Mouse (Mus musculus): Measurements from ENCODE around the gene Antxr2. TPM values are rescaled to one million over a fixed set of nuclear protein-coding genes. Genes with fewer than 3 reads are reported as not detected.

The Antxr2 gene
- polyA plus RNA-seq, 1 experiment, result 2.4 TPM

DNA sequence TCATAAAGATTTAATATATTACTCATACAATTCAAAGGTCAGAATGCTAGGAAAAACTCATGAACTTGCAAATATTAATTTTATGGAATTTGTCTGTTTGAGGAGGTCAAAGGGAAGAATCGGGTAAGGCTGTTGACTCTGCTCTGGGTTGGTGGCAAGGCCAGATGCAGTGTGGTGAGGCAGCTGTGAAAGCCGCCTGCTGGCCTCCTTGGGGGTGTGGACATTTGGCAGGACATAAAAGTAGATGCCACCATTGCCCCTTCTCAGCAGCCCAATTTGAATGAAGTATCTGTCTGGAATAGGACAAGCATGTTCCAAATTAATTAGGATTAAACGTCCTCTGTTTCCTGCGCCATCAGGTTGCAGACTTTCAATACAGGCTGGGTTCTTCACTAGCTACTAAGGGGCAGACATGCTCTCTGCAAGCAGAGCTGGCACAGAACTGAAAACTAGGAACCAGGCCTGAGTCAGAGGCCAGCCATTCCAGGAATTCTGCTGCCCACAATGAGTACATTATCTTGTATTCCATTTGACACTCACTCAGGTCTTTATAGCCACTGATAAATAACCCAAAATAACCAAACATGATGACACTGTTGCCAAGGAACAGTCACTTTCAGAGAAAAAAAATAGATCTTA is 44.1 kb downstream of the Antxr2 start:
- Histone ChIP-seq H3K4me3 (ENCODE audit: insufficient read depth, low read depth, low read length) (no peak overlapping the region), H3K27me3 (replicated peaks; ENCODE audit: control insufficient read depth, insufficient read depth, low read length) (no peaks in the 10 kb centered on the region), H3K36me3 (ENCODE audit: control insufficient read depth, insufficient read depth, low read length) (no peaks in the 10 kb centered on the region), H3K4me1 (ENCODE audit: control insufficient read depth, insufficient read depth, low read length) (no peaks in the 10 kb centered on the region), H3K27ac (ENCODE audit: insufficient read depth, low read depth, low read length) (no peak overlapping the region)
- no peak for DNase-seq
- WGBS, result 89% methylated on average over 4 of the region's 4 CpGs
- no peak for TF ChIP-seq POLR2A (IDR thresholded peaks at IDR 0.05; ENCODE audit: low read depth, low read length)
- no peak for TF ChIP-seq CTCF (conservative IDR thresholded peaks at IDR 0.05; ENCODE audit: insufficient read depth, insufficient read length, low read depth, low read length)

DNA sequence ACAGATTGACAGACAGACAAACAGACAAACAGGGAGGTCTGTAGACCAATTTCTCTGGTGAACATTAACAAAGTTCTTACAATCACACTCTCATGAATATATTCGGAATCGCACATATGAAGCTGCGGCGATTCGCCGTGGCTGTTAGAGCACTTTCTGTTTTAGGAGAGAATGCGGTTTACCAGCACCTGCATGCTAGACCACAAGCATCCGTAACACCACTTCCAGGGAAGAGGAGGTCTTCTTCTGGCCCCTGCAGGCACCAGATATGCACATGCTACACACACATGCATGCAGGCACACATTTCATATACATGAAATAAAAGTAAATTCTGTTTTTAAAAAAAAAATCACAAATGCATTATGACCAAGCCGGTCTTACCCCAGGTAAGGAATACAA is 47.5 kb downstream of the Antxr2 start:
- WGBS, result 94% methylated on average over 9 of the region's 9 CpGs
- TF ChIP-seq POLR2A (IDR thresholded peaks at IDR 0.05; ENCODE audit: low read depth, low read length), result no peak
- TF ChIP-seq CTCF (conservative IDR thresholded peaks at IDR 0.05; ENCODE audit: insufficient read depth, insufficient read length, low read depth, low read length), result no peak
- DNase-seq, result no peak
- Histone ChIP-seq H3K4me1 (ENCODE audit: control insufficient read depth, insufficient read depth, low read length) (no peaks in the 10 kb centered on the region), H3K27me3 (replicated peaks; ENCODE audit: control insufficient read depth, insufficient read depth, low read length) (no peaks in the 10 kb centered on the region), H3K27ac (ENCODE audit: insufficient read depth, low read depth, low read length) (no peak overlapping the region), H3K4me3 (ENCODE audit: insufficient read depth, low read depth, low read length) (no peak overlapping the region), H3K36me3 (ENCODE audit: control insufficient read depth, insufficient read depth, low read length) (no peaks in the 10 kb centered on the region)

DNA sequence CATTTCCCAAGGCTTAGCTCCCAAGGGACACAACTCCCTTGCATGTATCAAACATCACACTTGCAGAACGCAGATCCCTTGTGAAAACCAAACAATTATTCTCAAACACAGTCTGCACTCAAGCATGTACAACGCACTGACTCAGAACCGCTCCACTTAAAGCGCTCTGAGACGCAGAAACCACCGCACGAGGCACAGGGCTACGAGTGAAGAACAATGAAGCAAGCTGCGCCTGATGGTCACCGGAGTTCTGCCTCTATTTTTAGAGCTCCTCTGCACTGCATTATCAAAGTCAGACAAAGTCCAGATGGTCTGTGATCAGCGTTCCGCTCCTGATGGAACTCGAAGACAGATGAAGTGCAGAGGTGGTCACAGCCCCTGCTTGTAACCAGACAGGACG is 50.4 kb downstream of the Antxr2 start:
- H3K36me3 ChIP-seq (ENCODE audit: control insufficient read depth, insufficient read depth, low read length), result no peaks in the 10 kb centered on the region
- H3K4me3 ChIP-seq (ENCODE audit: insufficient read depth, low read depth, low read length), result no peak overlapping the region
- DNase-seq, result no peak
- H3K27ac ChIP-seq (ENCODE audit: insufficient read depth, low read depth, low read length), result no peak overlapping the region
- TF ChIP-seq CTCF (conservative IDR thresholded peaks at IDR 0.05; ENCODE audit: insufficient read depth, insufficient read length, low read depth, low read length) (no peak), POLR2A (IDR thresholded peaks at IDR 0.05; ENCODE audit: low read depth, low read length) (no peak)
- WGBS, result 44% methylated on average over 14 of the region's 14 CpGs
- H3K27me3 ChIP-seq (replicated peaks; ENCODE audit: control insufficient read depth, insufficient read depth, low read length), result no peaks in the 10 kb centered on the region
- H3K4me1 ChIP-seq (ENCODE audit: control insufficient read depth, insufficient read depth, low read length), result no peaks in the 10 kb centered on the region

DNA sequence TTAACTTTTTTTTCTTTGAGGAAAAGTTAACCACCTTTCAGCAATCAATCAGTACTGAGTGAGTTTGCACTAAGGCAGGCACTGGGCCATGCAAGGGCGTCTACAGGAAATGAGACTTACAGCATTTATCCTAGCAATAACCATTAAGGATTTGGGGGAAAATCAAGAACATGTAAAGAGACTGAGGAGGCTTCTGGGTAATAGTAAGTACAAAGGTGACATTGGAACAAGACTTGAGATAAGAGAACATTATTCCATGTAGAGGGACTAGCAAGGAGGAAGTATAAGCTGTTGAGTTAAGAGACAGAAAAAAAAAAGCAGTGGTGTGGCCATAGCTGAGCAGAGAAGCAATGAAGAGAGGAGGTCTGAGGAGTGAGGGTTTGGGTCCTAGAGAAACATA is 57.5 kb downstream of the Antxr2 start:
- TF ChIP-seq CTCF (conservative IDR thresholded peaks at IDR 0.05; ENCODE audit: insufficient read depth, insufficient read length, low read depth, low read length), result no peak
- no peak for TF ChIP-seq POLR2A (IDR thresholded peaks at IDR 0.05; ENCODE audit: low read depth, low read length)
- no peak overlapping the region for H3K4me3 ChIP-seq (ENCODE audit: insufficient read depth, low read depth, low read length)
- 72% methylated on average over 1 of the region's 1 CpGs for WGBS
- H3K27me3 ChIP-seq (replicated peaks; ENCODE audit: control insufficient read depth, insufficient read depth, low read length), result no peaks in the 10 kb centered on the region
- no peaks in the 10 kb centered on the region for H3K36me3 ChIP-seq (ENCODE audit: control insufficient read depth, insufficient read depth, low read length)
- no peak for DNase-seq
- no peak overlapping the region for H3K27ac ChIP-seq (ENCODE audit: insufficient read depth, low read depth, low read length)
- no peaks in the 10 kb centered on the region for H3K4me1 ChIP-seq (ENCODE audit: control insufficient read depth, insufficient read depth, low read length)

DNA sequence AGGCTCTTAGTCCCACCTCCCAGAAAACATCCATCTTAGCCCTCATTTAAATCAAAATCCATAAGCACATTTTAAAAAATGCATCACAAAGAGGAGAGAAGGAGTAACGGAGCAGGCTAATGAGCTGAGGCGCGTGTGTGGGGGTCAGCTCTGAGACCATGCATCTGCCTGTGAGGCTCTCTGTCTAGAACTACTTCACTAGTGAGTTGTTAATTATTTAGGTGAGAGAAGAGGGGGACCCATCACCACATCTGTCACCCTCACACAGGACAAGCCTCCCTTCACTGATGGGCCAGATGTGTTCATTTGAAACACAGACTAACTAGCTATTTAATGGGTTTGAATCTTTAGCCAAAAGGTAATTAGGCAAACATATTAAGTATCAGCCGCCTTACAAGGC is 58.8 kb downstream of the Antxr2 start:
- Histone ChIP-seq H3K27ac (ENCODE audit: insufficient read depth, low read depth, low read length) (no peak overlapping the region), H3K27me3 (replicated peaks; ENCODE audit: control insufficient read depth, insufficient read depth, low read length) (no peaks in the 10 kb centered on the region), H3K4me1 (ENCODE audit: control insufficient read depth, insufficient read depth, low read length) (no peaks in the 10 kb centered on the region), H3K36me3 (ENCODE audit: control insufficient read depth, insufficient read depth, low read length) (no peaks in the 10 kb centered on the region), H3K4me3 (ENCODE audit: insufficient read depth, low read depth, low read length) (no peak overlapping the region)
- TF ChIP-seq POLR2A (IDR thresholded peaks at IDR 0.05; ENCODE audit: low read depth, low read length) (no peak), CTCF (conservative IDR thresholded peaks at IDR 0.05; ENCODE audit: insufficient read depth, insufficient read length, low read depth, low read length) (no peak)
- WGBS, result 88% methylated on average over 4 of the region's 4 CpGs
- DNase-seq, result no peak

DNA sequence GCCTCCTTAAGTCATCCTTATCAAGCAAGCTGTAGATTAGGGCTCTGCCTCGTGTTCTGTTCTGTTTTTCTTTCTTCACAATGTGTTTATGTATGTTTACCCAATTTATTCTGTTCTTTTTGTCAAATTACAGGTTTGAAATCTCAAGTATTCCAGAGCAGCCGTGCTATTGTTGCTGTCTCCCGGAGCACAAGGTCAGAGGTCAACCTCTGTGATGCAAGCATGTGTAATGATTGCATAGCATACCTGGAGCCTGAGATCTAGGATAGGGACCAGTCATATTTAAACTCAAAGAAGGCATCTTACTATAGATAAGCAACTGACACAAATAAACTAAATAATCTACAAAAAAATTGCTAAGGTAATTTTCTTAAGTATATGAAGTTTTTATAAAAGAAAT is 59.6 kb downstream of the Antxr2 start:
- WGBS, result 58% methylated on average over 3 of the region's 3 CpGs
- H3K27me3 ChIP-seq (replicated peaks; ENCODE audit: control insufficient read depth, insufficient read depth, low read length), result no peaks in the 10 kb centered on the region
- H3K4me1 ChIP-seq (ENCODE audit: control insufficient read depth, insufficient read depth, low read length), result no peaks in the 10 kb centered on the region
- H3K27ac ChIP-seq (ENCODE audit: insufficient read depth, low read depth, low read length), result no peak overlapping the region
- H3K36me3 ChIP-seq (ENCODE audit: control insufficient read depth, insufficient read depth, low read length), result no peaks in the 10 kb centered on the region
- TF ChIP-seq CTCF (conservative IDR thresholded peaks at IDR 0.05; ENCODE audit: insufficient read depth, insufficient read length, low read depth, low read length), result no peak
- no peak for TF ChIP-seq POLR2A (IDR thresholded peaks at IDR 0.05; ENCODE audit: low read depth, low read length)
- DNase-seq, result no peak
- H3K4me3 ChIP-seq (ENCODE audit: insufficient read depth, low read depth, low read length), result no peak overlapping the region

DNA sequence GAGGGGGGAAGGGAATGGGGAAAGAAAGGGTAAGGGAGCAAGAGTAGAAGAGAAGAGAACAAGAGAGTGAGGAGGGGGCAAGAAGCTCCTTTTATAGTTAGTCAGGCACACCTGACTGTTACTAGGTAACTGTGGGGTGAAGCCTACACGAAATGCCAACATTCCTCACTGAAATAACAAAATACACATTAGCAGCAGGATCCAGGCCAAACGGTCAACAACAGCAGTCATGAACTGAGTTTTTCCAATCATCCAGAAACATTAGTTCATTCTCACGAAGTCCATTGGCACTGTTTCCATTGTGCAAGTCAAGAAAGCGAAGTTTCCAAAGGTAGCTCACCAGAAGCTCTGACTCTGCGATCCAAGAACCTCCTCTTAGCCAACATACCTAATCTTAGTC is 63.8 kb downstream of the Antxr2 start:
- H3K4me1 ChIP-seq (ENCODE audit: control insufficient read depth, insufficient read depth, low read length), result no peaks in the 10 kb centered on the region
- no peak overlapping the region for H3K27ac ChIP-seq (ENCODE audit: insufficient read depth, low read depth, low read length)
- 78% methylated on average over 5 of the region's 5 CpGs for WGBS
- no peaks in the 10 kb centered on the region for H3K36me3 ChIP-seq (ENCODE audit: control insufficient read depth, insufficient read depth, low read length)
- no peaks in the 10 kb centered on the region for H3K27me3 ChIP-seq (replicated peaks; ENCODE audit: control insufficient read depth, insufficient read depth, low read length)
- DNase-seq, result no peak
- no peak overlapping the region for H3K4me3 ChIP-seq (ENCODE audit: insufficient read depth, low read depth, low read length)
- TF ChIP-seq POLR2A (IDR thresholded peaks at IDR 0.05; ENCODE audit: low read depth, low read length) (no peak), CTCF (conservative IDR thresholded peaks at IDR 0.05; ENCODE audit: insufficient read depth, insufficient read length, low read depth, low read length) (no peak)

Data from kidney, adult 2 months (tissue).